Mouse (Mus musculus) lung, postnatal 0 days (tissue): ENCODE data around the gene Fam228b.

ENCODE experiments used
- CTCF ChIP-seq: IDR thresholded peaks from 2 replicates; pipeline ENCODE4 v1.5.1; 2016; ENCODE audit warnings: antibody characterized with exemption, mild to moderate bottlenecking
- EP300 ChIP-seq: IDR thresholded peaks from 2 replicates; pipeline ENCODE4 v1.6.1; 2016; ENCODE audit warnings: antibody characterized with exemption, mild to moderate bottlenecking, control low read depth

DNA sequence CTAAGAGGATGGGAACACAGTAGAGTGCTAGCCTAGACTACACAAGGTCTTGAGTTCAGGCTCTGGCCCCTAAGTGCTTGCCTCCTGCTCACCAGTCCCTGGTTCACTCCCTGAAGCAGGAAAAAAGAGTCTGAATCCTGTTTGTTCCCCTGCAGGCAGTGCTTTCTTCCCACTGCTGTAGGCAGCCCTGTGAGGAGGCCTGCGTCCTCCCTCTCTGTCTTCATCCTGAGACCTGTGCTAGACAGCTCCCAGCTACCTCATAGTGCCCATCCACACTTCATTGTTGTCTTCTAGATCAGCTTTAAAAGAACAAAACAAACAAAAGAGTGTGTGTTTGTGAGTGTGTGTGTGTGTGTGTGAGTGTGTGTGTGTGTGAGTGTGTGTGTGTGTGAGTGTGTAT lies 74.5 kb downstream of the Fam228b start:
- TF ChIP-seq CTCF (no peak), EP300 (no peak)
